Mouse (Mus musculus): ENCODE measurements around the gene Nfkbid.
A peak's percentile ranks its signal among the peaks of the same experiment; 100 is the strongest.

GRCm38 (mm10) chr7:30421890-30422435 is 431 bp downstream of the Nfkbid start:
- TF ChIP-seq CTCF (IDR thresholded peaks at IDR 0.05; ENCODE audit: insufficient read depth, low read depth, low read length) (no peak), POLR2A (IDR thresholded peaks at IDR 0.05; ENCODE audit: insufficient read depth, low read depth, low read length) (0 out of 2 replicates have a peak, but pooled peaks have one; percentile 23)

Data from olfactory bulb, adult 2 months (tissue).